Mouse (Mus musculus): ENCODE results near the gene Pitpnm2.

GRCm38 (mm10) chr5:124082941-124083688 lies 166.4 kb downstream of the Pitpnm2 start:
- no peak for TF ChIP-seq CTCF (IDR thresholded peaks at IDR 0.05)
- no peak for TF ChIP-seq EP300 (IDR thresholded peaks at IDR 0.05)

All from lung, postnatal 0 days (tissue).